Mouse (Mus musculus): Measurements from ENCODE around the gene Ap1s2.

- TF ChIP-seq CTCF (IDR thresholded peaks at IDR 0.05; ENCODE audit: low read depth) (no peak), EP300 (IDR thresholded peaks at IDR 0.05; ENCODE audit: low read depth) (no peak)
Observed at GRCm38 (mm10) chrX:163868659-163869278, 40.0 kb upstream of the Ap1s2 start.

Measured in heart, postnatal 0 days (tissue).